7 mouse cellular contexts compared by ENCODE assay signal in genomic region chr10:20149835-20150355, GRCm38 (mm10). TPM values are rescaled to one million over a fixed set of nuclear protein-coding genes. Genes with fewer than 3 reads are reported as not detected.
DNase-seq lines count a peak whose midpoint lies in the region; ATAC-seq and TF ChIP-seq lines count a peak whose summit lies in the region.

No protein-coding gene starts in this region.

- no peak for ATAC-seq in intestine, embryonic 15.5 days
- no peak for ATAC-seq in midbrain, embryonic 15.5 days (replicated peaks)

- no peaks in the 10 kb centered on the region; the same call in none of the 2 replicates for H3K4me1 ChIP-seq in spleen, adult 2 months (ENCODE audit: control insufficient read depth, insufficient read depth, insufficient read length)
- no peaks in the 10 kb centered on the region; the same call in 1 of the 2 replicates for H3K4me1 ChIP-seq in embryonic fibroblast, embryonic 13.5 days (ENCODE audit: control insufficient read depth, insufficient read depth, low read length)
- 0 out of 2 replicates have a peak, but pooled peaks cover 2% of the 10 kb centered on the region for H3K4me1 ChIP-seq in intestine, embryonic 15.5 days (replicated peaks)
- peaks cover 22% of the 10 kb centered on the region for H3K4me1 ChIP-seq in midbrain, embryonic 15.5 days

- peak overlapping the region; percentile 48; the same call in 1 of the 2 replicates for H3K4me3 ChIP-seq in spleen, adult 2 months (ENCODE audit: extremely low read depth, insufficient read depth, insufficient read length)
- H3K4me3 ChIP-seq in embryonic fibroblast, embryonic 13.5 days (ENCODE audit: insufficient read depth, low read length) = peak overlapping the region; percentile 33; the same call in 1 of the 2 replicates
- peak overlapping the region; percentile 76 for H3K4me3 ChIP-seq in intestine, embryonic 15.5 days (replicated peaks)
- H3K4me3 ChIP-seq in midbrain, embryonic 15.5 days = peak overlapping the region; percentile 70

- H3K27ac ChIP-seq in spleen, adult 2 months (ENCODE audit: insufficient read depth, low read length) = no peak overlapping the region
- no peak overlapping the region for H3K27ac ChIP-seq in embryonic fibroblast, embryonic 13.5 days (ENCODE audit: insufficient read depth, low read length)
- 0 out of 2 replicates have a peak overlapping the region, but pooled peaks have one; percentile 56 for H3K27ac ChIP-seq in intestine, embryonic 15.5 days
- H3K27ac ChIP-seq in midbrain, embryonic 15.5 days = no peak overlapping the region

- intact Hi-C loops in left cerebral cortex, postnatal 4 days (cut with DNase I) = no loop called here

- TF ChIP-seq POLR2A in spleen, adult 2 months (IDR thresholded peaks at IDR 0.05; ENCODE audit: low read depth, low read length) = no peak
- no peak for TF ChIP-seq POLR2A in embryonic fibroblast, embryonic 13.5 days (IDR thresholded peaks at IDR 0.05; ENCODE audit: low read depth, low read length)

- DNase-seq in spleen, adult 2 months (ENCODE audit: low read depth in 1 of 2, low spot score in 2 of 2) = no peak
- no peak for DNase-seq in spleen, adult 12 weeks (ENCODE audit: low spot score)
- DNase-seq in spleen, adult 18-20 months = no peak
- no peak for DNase-seq in left cerebral cortex, postnatal 4 days

- 5% methylated on average over 13 of the region's 13 CpGs for WGBS in spleen, adult 2 months
- 9% methylated on average over 13 of the region's 13 CpGs for WGBS in intestine, embryonic 15.5 days
- WGBS in midbrain, embryonic 15.5 days = 4% methylated on average over 13 of the region's 13 CpGs

- TF ChIP-seq CTCF in spleen, adult 2 months (IDR thresholded peaks at IDR 0.05; ENCODE audit: extremely low read depth, insufficient read depth, insufficient read length, insufficient replicate concordance) = no peak
- TF ChIP-seq CTCF in embryonic fibroblast, embryonic 13.5 days (IDR thresholded peaks at IDR 0.05; ENCODE audit: borderline replicate concordance, insufficient read depth, low read length) = no peak

- no peaks in the 10 kb centered on the region for H3K9me3 ChIP-seq in intestine, embryonic 15.5 days
- H3K9me3 ChIP-seq in midbrain, embryonic 15.5 days = no peaks in the 10 kb centered on the region

- peaks cover 19% of the 10 kb centered on the region for H3K27me3 ChIP-seq in spleen, adult 2 months (ENCODE audit: control insufficient read depth, insufficient read depth, low read length)
- H3K27me3 ChIP-seq in intestine, embryonic 15.5 days (replicated peaks) = peaks cover 8% of the 10 kb centered on the region; the same call in 1 of the 2 replicates
- peaks cover 27% of the 10 kb centered on the region for H3K27me3 ChIP-seq in midbrain, embryonic 15.5 days (replicated peaks)

- peak overlapping the region; percentile 91 for H3K4me2 ChIP-seq in intestine, embryonic 15.5 days (replicated peaks)
- H3K4me2 ChIP-seq in midbrain, embryonic 15.5 days = peak overlapping the region; percentile 98

- no peaks in the 10 kb centered on the region for H3K36me3 ChIP-seq in spleen, adult 2 months (ENCODE audit: control insufficient read depth, insufficient read depth, low read length)
- no peaks in the 10 kb centered on the region for H3K36me3 ChIP-seq in intestine, embryonic 15.5 days
- no peaks in the 10 kb centered on the region for H3K36me3 ChIP-seq in midbrain, embryonic 15.5 days (replicated peaks)

- H3K9ac ChIP-seq in intestine, embryonic 15.5 days = peak overlapping the region; percentile 83
- H3K9ac ChIP-seq in midbrain, embryonic 15.5 days = peak overlapping the region; percentile 58; the same call in 1 of the 2 replicates

RNA-seq across cellular contexts. Expression of gene Map7, which starts 1.6 kb away (rescaled TPM):
- polyA plus RNA-seq in spleen, adult 2 months (2012; rRNA removed) = 1.3 and 1.8 TPM in 2 replicates
- 0.23 and 1.6 TPM in 2 replicates for polyA plus RNA-seq in embryonic fibroblast, embryonic 13.5 days (2011; ENCODE audit: insufficient read length, low read depth, missing spikeins)
- 36.6 and 37.5 TPM in 2 replicates for polyA plus RNA-seq in intestine, embryonic 15.5 days (2015; fragmentation: Nextera tagmentation; extraction: Ambion mirVana)
- 6.6 and 7.7 TPM in 2 replicates for polyA plus RNA-seq in midbrain, embryonic 15.5 days (2015; fragmentation: Nextera tagmentation; extraction: Ambion mirVana)
- 10 to 100 TPM; 12.6 to 19.4 TPM for total RNA-seq in left cerebral cortex, postnatal 4 days (2021)
